Mouse (Mus musculus) ovary, postnatal 14 days (tissue): ENCODE data around the gene Acadsb.

ENCODE experiments used
- DNase-seq: peaks from one replicate; pipeline ENCODE4 v3.0.0; 2022; ENCODE audit warnings: low spot score

The Acadsb gene

GRCm38 (mm10) chr7:131465117-131465601 lies 54.8 kb downstream of the Acadsb start:
- no peak for DNase-seq

GRCm38 (mm10) chr7:131465735-131466134 lies 55.3 kb downstream of the Acadsb start:
- DNase-seq: no peak

DNA sequence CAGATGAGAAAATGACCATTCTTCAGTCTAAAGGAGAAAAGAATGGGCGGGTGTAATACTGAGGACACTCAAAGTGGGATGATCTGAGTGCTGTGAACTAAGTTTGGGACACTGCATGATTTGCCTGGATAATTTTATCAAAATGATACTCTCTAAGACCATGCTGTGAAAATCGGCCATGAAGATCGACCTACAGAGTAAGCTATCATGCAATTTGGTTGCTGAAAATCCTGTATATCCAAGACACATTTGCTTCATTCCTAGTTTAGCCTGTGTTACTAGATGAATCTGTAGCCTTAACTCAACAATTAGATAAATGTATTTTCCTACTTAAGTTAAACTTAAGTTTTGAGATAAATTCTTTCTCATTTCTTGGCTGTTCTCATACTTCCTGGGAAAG lies 56.9 kb downstream of the Acadsb start:
- no peak for DNase-seq

- DNase-seq: no peak
Measured at GRCm38 (mm10) chr7:131469506-131469905, 59.1 kb downstream of the Acadsb start.

- no peak for DNase-seq
Measured at GRCm38 (mm10) chr7:131471551-131471950, 61.1 kb downstream of the Acadsb start.

DNA sequence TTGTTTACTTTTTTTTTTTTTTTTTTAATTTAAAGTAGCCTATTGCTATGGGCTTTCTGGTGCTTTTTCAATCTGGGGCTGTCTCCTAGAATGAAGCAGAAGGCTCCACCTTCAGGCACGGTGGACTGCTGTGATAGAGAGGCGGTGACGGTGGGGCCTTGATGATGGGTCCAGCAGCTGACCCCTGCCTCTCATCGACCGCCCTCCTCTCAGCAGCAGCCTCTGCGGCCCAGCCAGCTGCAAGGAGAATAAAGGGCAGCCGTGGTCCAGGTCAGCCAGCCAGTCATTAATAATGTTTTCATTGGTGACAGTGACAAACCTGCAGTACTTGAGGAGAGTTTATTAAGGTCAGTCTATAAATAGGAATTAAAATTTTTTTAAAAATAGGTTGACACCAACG lies 66.7 kb downstream of the Acadsb start:
- no peak for DNase-seq

GRCm38 (mm10) chr7:131478403-131478802 lies 68.0 kb downstream of the Acadsb start:
- no peak for DNase-seq
